Mouse (Mus musculus): Measurements from ENCODE around the gene Nosip. TPM values are rescaled to one million over a fixed set of nuclear protein-coding genes. Genes with fewer than 3 reads are reported as not detected.

The Nosip gene
- total and polyA plus RNA-seq, 3 experiments: 72.4 to 86.8 (median 81.4) TPM

DNA sequence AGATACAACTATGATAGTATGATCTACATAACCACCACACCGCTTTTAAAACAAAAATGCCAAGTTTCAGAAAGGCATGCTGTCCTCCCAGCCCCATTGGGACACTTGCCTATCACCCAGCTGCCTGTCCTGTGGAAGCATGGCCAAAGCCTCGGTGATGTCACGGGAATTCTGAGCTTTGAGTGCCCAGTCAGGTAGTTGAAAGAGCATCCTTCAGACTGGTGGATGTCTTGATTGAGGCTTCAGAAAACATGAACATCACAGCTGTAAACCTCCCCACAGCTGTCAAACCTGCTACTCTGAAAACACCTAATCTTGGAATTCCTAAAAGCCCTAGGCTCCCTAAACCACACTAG, 48.2 kb upstream of the Nosip start:
- Histone ChIP-seq H3K4me1 (ENCODE audit: control insufficient read depth in 1 of 2, insufficient read depth in 2 of 2) (peaks cover 0 to 28% of the 10 kb centered on the region in 2 experiments; a peak in 2 of 4 replicates), H3K27me3 (replicated peaks) (no peaks in the 10 kb centered on the region), H3K9me3 (replicated peaks; ENCODE audit: low read length) (no peaks in the 10 kb centered on the region), H3K79me2 (replicated peaks; ENCODE audit: control insufficient read depth, extremely low read depth, insufficient read depth, poor library complexity, severe bottlenecking) (peaks cover 18% of the 10 kb centered on the region), H3K36me3 (replicated peaks in 1 of 2; ENCODE audit: control insufficient read depth in 1 of 2, insufficient read depth in 1 of 2, low read length in 1 of 2) (peaks cover 41 to 48% of the 10 kb centered on the region in 2 experiments), H3K27ac (ENCODE audit: insufficient read depth, low read depth) (no peak overlapping the region), H3K4me3 (replicated peaks in 1 of 3; ENCODE audit: low read depth in 2 of 3, low read length in 2 of 3, poor library complexity in 1 of 3) (no peak overlapping the region), H3K9ac (ENCODE audit: insufficient read depth, low read depth) (no peak overlapping the region), H3K4me2 (ENCODE audit: insufficient read depth, low read depth, poor library complexity, severe bottlenecking) (0 out of 2 replicates have a peak overlapping the region, but pooled peaks have one; percentile 10)
- no peak for DNase-seq (ENCODE audit: extremely low read depth)
- no peak for TF ChIP-seq MAX (IDR thresholded peaks at IDR 0.05; ENCODE audit: low read length)
- TF ChIP-seq CTCF (conservative IDR thresholded peaks at IDR 0.05 in 1 of 2, IDR thresholded peaks at IDR 0.05 in 1 of 2; ENCODE audit: low read depth in 2 of 2, low read length in 2 of 2): no peak
- no peak for TF ChIP-seq SIN3A (IDR thresholded peaks at IDR 0.05; ENCODE audit: low read length)
- TF ChIP-seq SMC3 (IDR thresholded peaks at IDR 0.05; ENCODE audit: low read depth, low read length): no peak
- TF ChIP-seq ETS1 (conservative IDR thresholded peaks at IDR 0.05; ENCODE audit: low read depth, low read length): no peak
- no peak for TF ChIP-seq CHD1 (IDR thresholded peaks at IDR 0.05; ENCODE audit: low read depth, low read length)
- no peak for TF ChIP-seq USF2 (conservative IDR thresholded peaks at IDR 0.05; ENCODE audit: low read depth, low read length)
- TF ChIP-seq RCOR1 (conservative IDR thresholded peaks at IDR 0.05; ENCODE audit: low read depth, low read length): no peak
- no peak for TF ChIP-seq ZC3H11A (IDR thresholded peaks at IDR 0.05; ENCODE audit: low read depth, low read length)
- TF ChIP-seq MAFK (IDR thresholded peaks at IDR 0.05; ENCODE audit: insufficient replicate concordance, low read length): no peak
- TF ChIP-seq PAX5 (IDR thresholded peaks at IDR 0.05; ENCODE audit: low read length): no peak
- TF ChIP-seq TCF12 (IDR thresholded peaks at IDR 0.05; ENCODE audit: low read depth, low read length): no peak
- TF ChIP-seq JUN (IDR thresholded peaks at IDR 0.05; ENCODE audit: insufficient read depth, low read depth, low read length): no peak
- in situ Hi-C loops (cut with MboI; ENCODE audit: low pct_ligation_motif_present, low pct_unique_long_range_greater_than_20kb, low sequenced_read_pairs): no loop called here
- dilution Hi-C loops (cut with MboI; ENCODE audit: extremely low pct_ligation_motif_present, extremely low pct_unique_long_range_greater_than_20kb, low sequenced_read_pairs): no loop called here

DNA sequence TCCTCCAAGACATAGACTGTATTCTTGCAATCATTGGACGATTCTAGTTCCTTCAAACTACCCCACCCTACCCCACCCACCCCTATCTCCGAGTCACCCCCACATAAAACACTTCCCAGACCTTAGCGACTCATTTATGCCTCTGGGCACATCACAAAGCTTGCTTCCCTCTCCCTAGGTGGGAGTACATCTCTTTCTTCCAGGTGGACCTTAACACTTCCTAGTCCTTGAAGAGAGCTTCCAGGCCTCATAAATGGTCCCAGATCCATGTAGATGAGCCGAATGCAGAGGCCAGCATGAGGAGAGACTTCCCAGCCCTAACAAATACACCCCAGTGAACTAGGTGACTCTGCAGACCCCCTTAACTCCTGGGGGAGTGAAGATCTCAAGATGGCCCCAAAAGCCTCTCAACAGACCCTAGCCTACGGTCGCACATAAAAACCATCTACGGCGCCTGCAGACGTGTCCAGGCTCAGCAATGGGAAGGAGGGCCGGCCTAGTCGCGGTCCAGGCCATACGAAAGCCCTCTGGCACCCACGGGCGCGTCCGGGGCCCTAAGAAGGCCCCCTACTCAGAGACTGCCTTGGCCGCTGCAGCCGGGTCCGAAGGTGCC, 46.8 kb upstream of the Nosip start:
- DNase-seq (ENCODE audit: extremely low read depth): peak; percentile 17
- in situ Hi-C loops (cut with MboI; ENCODE audit: low pct_ligation_motif_present, low pct_unique_long_range_greater_than_20kb, low sequenced_read_pairs): no loop called here
- peaks cover 0 to 31% of the 10 kb centered on the region in 2 experiments; a peak in 2 of 4 replicates for H3K4me1 ChIP-seq (ENCODE audit: control insufficient read depth in 1 of 2, insufficient read depth in 2 of 2)

More for the DNA sequence above, 46.8 kb upstream of the Nosip start:
- Histone ChIP-seq H3K79me2 (replicated peaks; ENCODE audit: control insufficient read depth, extremely low read depth, insufficient read depth, poor library complexity, severe bottlenecking) (peaks cover 18% of the 10 kb centered on the region), H3K9me3 (replicated peaks; ENCODE audit: low read length) (no peaks in the 10 kb centered on the region), H3K4me2 (ENCODE audit: insufficient read depth, low read depth, poor library complexity, severe bottlenecking) (peak overlapping the region; percentile 30), H3K27me3 (replicated peaks) (no peaks in the 10 kb centered on the region), H3K9ac (ENCODE audit: insufficient read depth, low read depth) (peak overlapping the region; percentile 100), H3K27ac (ENCODE audit: insufficient read depth, low read depth) (peak overlapping the region; percentile 74), H3K36me3 (replicated peaks in 1 of 2; ENCODE audit: control insufficient read depth in 1 of 2, insufficient read depth in 1 of 2, low read length in 1 of 2) (peaks cover 27 to 41% of the 10 kb centered on the region in 2 experiments), H3K4me3 (replicated peaks in 1 of 3; ENCODE audit: low read depth in 2 of 3, low read length in 2 of 3, poor library complexity in 1 of 3) (peak overlapping the region; percentile 63 to 99 (median 92))
- TF ChIP-seq UBTF (IDR thresholded peaks at IDR 0.05; ENCODE audit: low read depth, low read length) (0 out of 2 replicates have a peak, but pooled peaks have one; percentile 42), USF1 (IDR thresholded peaks at IDR 0.05; ENCODE audit: low read depth, low read length) (no peak)
- dilution Hi-C loops (cut with MboI; ENCODE audit: extremely low pct_ligation_motif_present, extremely low pct_unique_long_range_greater_than_20kb, low sequenced_read_pairs): no loop called here

All from CH12.LX (cell line).